Mouse (Mus musculus): ENCODE data around the gene 1700017D01Rik. TPM values are rescaled to one million over a fixed set of nuclear protein-coding genes. Genes with fewer than 3 reads are reported as not detected.

The 1700017D01Rik gene
- polyA plus RNA-seq, 1 experiment: not detected

- Histone ChIP-seq H3K9me3 (replicated peaks; ENCODE audit: control insufficient read depth, insufficient read depth, low read length, poor library complexity, severe bottlenecking) (no peaks in the 10 kb centered on the region), H3K4me1 (ENCODE audit: control insufficient read depth, insufficient read depth, low read length) (no peaks in the 10 kb centered on the region)
- TF ChIP-seq EP300 (IDR thresholded peaks at IDR 0.05; ENCODE audit: insufficient read depth, low read depth, low read length) (no peak), POLR2A (IDR thresholded peaks at IDR 0.05; ENCODE audit: insufficient read depth, low read length) (no peak), CTCF (IDR thresholded peaks at IDR 0.05; ENCODE audit: low read depth, low read length) (no peak)
These were observed 77.4 kb downstream of the 1700017D01Rik start for GRCm38 (mm10) chr19:11053277-11053676.

DNA sequence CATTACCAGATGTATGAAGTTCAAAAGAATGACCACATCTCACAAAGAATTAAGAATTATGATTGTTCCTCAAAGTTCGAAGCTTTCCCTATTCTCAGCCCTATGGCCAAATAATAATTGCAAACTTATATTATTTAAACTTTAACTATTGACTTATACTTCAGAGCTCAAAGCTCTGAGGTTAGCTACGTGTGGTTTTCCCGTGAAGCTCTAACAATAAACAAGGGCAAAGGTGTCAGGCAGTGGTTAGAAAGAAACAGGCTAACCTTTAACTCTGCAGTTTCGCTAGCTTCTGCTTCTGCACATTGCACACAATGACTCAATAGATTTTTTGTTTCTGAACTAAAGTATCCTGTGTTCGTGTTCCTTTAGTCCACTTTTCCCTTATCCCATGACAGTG is 77.8 kb downstream of the 1700017D01Rik start:
- Histone ChIP-seq H3K36me3 (ENCODE audit: control insufficient read depth, insufficient read depth, low read length, poor library complexity, severe bottlenecking) (no peaks in the 10 kb centered on the region), H3K4me3 (ENCODE audit: low read depth, low read length) (no peak overlapping the region), H3K9ac (ENCODE audit: low read depth, poor library complexity, severe bottlenecking) (no peak overlapping the region), H3K27ac (ENCODE audit: insufficient read depth, low read length) (no peak overlapping the region), H3K27me3 (ENCODE audit: control insufficient read depth, insufficient read depth, low read length, poor library complexity, severe bottlenecking) (no peaks in the 10 kb centered on the region), H3K9me3 (replicated peaks; ENCODE audit: control insufficient read depth, insufficient read depth, low read length, poor library complexity, severe bottlenecking) (no peaks in the 10 kb centered on the region), H3K4me1 (ENCODE audit: control insufficient read depth, insufficient read depth, low read length) (no peaks in the 10 kb centered on the region)
- TF ChIP-seq EP300 (IDR thresholded peaks at IDR 0.05; ENCODE audit: insufficient read depth, low read depth, low read length) (no peak), POLR2A (IDR thresholded peaks at IDR 0.05; ENCODE audit: insufficient read depth, low read length) (no peak), CTCF (IDR thresholded peaks at IDR 0.05; ENCODE audit: low read depth, low read length) (no peak)

More at GRCm38 (mm10) chr19:11053277-11053676, 77.4 kb downstream of the 1700017D01Rik start:
- Histone ChIP-seq H3K27me3 (ENCODE audit: control insufficient read depth, insufficient read depth, low read length, poor library complexity, severe bottlenecking) (no peaks in the 10 kb centered on the region), H3K9ac (ENCODE audit: low read depth, poor library complexity, severe bottlenecking) (no peak overlapping the region), H3K27ac (ENCODE audit: insufficient read depth, low read length) (no peak overlapping the region), H3K36me3 (ENCODE audit: control insufficient read depth, insufficient read depth, low read length, poor library complexity, severe bottlenecking) (no peaks in the 10 kb centered on the region), H3K4me3 (ENCODE audit: low read depth, low read length) (no peak overlapping the region)

DNA sequence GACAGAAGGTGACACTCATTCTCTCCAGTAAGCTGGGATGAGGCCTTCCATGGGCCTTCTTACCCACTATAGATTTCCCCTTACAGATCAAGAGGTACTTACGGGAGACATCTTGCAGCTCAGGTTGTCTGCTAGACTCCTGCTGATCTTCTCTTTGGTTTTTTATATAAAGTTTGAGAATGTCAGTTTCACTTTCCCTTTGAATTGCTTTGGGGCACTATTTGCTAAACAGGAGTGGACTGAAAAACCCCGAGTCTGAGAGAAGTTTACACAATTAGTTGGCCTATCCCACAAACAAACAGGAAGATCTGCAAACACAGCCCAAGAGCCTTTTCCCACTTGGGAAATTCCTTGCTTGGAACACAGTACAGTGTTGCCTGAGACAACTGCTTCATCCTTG is 80.4 kb downstream of the 1700017D01Rik start:
- Histone ChIP-seq H3K9ac (ENCODE audit: low read depth, poor library complexity, severe bottlenecking) (no peak overlapping the region), H3K4me1 (ENCODE audit: control insufficient read depth, insufficient read depth, low read length) (no peaks in the 10 kb centered on the region), H3K27me3 (ENCODE audit: control insufficient read depth, insufficient read depth, low read length, poor library complexity, severe bottlenecking) (no peaks in the 10 kb centered on the region; the same call in 1 of the 2 replicates), H3K4me3 (ENCODE audit: low read depth, low read length) (no peak overlapping the region), H3K36me3 (ENCODE audit: control insufficient read depth, insufficient read depth, low read length, poor library complexity, severe bottlenecking) (no peaks in the 10 kb centered on the region), H3K9me3 (replicated peaks; ENCODE audit: control insufficient read depth, insufficient read depth, low read length, poor library complexity, severe bottlenecking) (no peaks in the 10 kb centered on the region), H3K27ac (ENCODE audit: insufficient read depth, low read length) (no peak overlapping the region)
- TF ChIP-seq POLR2A (IDR thresholded peaks at IDR 0.05; ENCODE audit: insufficient read depth, low read length): no peak
- no peak for TF ChIP-seq EP300 (IDR thresholded peaks at IDR 0.05; ENCODE audit: insufficient read depth, low read depth, low read length)
- TF ChIP-seq CTCF (IDR thresholded peaks at IDR 0.05; ENCODE audit: low read depth, low read length): no peak

- TF ChIP-seq CTCF (IDR thresholded peaks at IDR 0.05; ENCODE audit: low read depth, low read length): no peak
- TF ChIP-seq POLR2A (IDR thresholded peaks at IDR 0.05; ENCODE audit: insufficient read depth, low read length): no peak
- no peak for TF ChIP-seq EP300 (IDR thresholded peaks at IDR 0.05; ENCODE audit: insufficient read depth, low read depth, low read length)
- Histone ChIP-seq H3K4me3 (ENCODE audit: low read depth, low read length) (no peak overlapping the region), H3K27ac (ENCODE audit: insufficient read depth, low read length) (no peak overlapping the region), H3K9me3 (replicated peaks; ENCODE audit: control insufficient read depth, insufficient read depth, low read length, poor library complexity, severe bottlenecking) (no peaks in the 10 kb centered on the region), H3K36me3 (ENCODE audit: control insufficient read depth, insufficient read depth, low read length, poor library complexity, severe bottlenecking) (no peaks in the 10 kb centered on the region), H3K27me3 (ENCODE audit: control insufficient read depth, insufficient read depth, low read length, poor library complexity, severe bottlenecking) (no peaks in the 10 kb centered on the region; the same call in 1 of the 2 replicates), H3K9ac (ENCODE audit: low read depth, poor library complexity, severe bottlenecking) (no peak overlapping the region), H3K4me1 (ENCODE audit: control insufficient read depth, insufficient read depth, low read length) (no peaks in the 10 kb centered on the region)
These were observed 81.2 kb downstream of the 1700017D01Rik start for GRCm38 (mm10) chr19:11049426-11049825.

DNA sequence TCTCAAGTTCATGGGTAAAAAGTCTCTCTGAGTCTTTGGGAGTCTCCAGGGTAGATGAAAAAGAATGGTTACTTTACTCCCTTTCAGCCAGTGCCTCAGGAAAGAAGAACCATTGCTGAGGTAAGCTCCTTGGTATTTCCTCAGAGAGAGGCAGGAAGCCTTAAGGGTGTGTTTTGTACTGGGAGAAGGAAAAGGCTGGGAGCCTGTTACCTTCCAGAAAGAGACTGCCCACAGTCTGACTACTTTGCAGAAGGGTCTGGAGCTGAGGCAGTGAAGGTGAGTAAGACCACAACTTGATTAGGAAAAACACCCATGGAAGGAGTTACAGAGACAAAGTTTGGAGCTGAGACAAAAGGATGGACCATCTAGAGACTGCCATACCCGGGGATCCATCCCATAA is 82.2 kb downstream of the 1700017D01Rik start:
- no peak overlapping the region for H3K4me3 ChIP-seq (ENCODE audit: low read depth, low read length)
- no peaks in the 10 kb centered on the region for H3K9me3 ChIP-seq (replicated peaks; ENCODE audit: control insufficient read depth, insufficient read depth, low read length, poor library complexity, severe bottlenecking)
- no peak overlapping the region for H3K27ac ChIP-seq (ENCODE audit: insufficient read depth, low read length)
- no peak for TF ChIP-seq EP300 (IDR thresholded peaks at IDR 0.05; ENCODE audit: insufficient read depth, low read depth, low read length)
- TF ChIP-seq CTCF (IDR thresholded peaks at IDR 0.05; ENCODE audit: low read depth, low read length): no peak
- no peak for TF ChIP-seq POLR2A (IDR thresholded peaks at IDR 0.05; ENCODE audit: insufficient read depth, low read length)
- no peak overlapping the region for H3K9ac ChIP-seq (ENCODE audit: low read depth, poor library complexity, severe bottlenecking)
- no peaks in the 10 kb centered on the region for H3K4me1 ChIP-seq (ENCODE audit: control insufficient read depth, insufficient read depth, low read length)
- no peaks in the 10 kb centered on the region for H3K36me3 ChIP-seq (ENCODE audit: control insufficient read depth, insufficient read depth, low read length, poor library complexity, severe bottlenecking)
- H3K27me3 ChIP-seq (ENCODE audit: control insufficient read depth, insufficient read depth, low read length, poor library complexity, severe bottlenecking): no peaks in the 10 kb centered on the region; the same call in 1 of the 2 replicates

- Histone ChIP-seq H3K27ac (ENCODE audit: insufficient read depth, low read length) (no peak overlapping the region), H3K9ac (ENCODE audit: low read depth, poor library complexity, severe bottlenecking) (no peak overlapping the region), H3K9me3 (replicated peaks; ENCODE audit: control insufficient read depth, insufficient read depth, low read length, poor library complexity, severe bottlenecking) (no peaks in the 10 kb centered on the region), H3K36me3 (ENCODE audit: control insufficient read depth, insufficient read depth, low read length, poor library complexity, severe bottlenecking) (no peaks in the 10 kb centered on the region), H3K27me3 (ENCODE audit: control insufficient read depth, insufficient read depth, low read length, poor library complexity, severe bottlenecking) (no peaks in the 10 kb centered on the region; the same call in 1 of the 2 replicates), H3K4me1 (ENCODE audit: control insufficient read depth, insufficient read depth, low read length) (no peaks in the 10 kb centered on the region), H3K4me3 (ENCODE audit: low read depth, low read length) (no peak overlapping the region)
- TF ChIP-seq CTCF (IDR thresholded peaks at IDR 0.05; ENCODE audit: low read depth, low read length) (no peak), EP300 (IDR thresholded peaks at IDR 0.05; ENCODE audit: insufficient read depth, low read depth, low read length) (no peak), POLR2A (IDR thresholded peaks at IDR 0.05; ENCODE audit: insufficient read depth, low read length) (no peak)
These were observed 82.7 kb downstream of the 1700017D01Rik start for GRCm38 (mm10) chr19:11048009-11048408.

Other genes starting within 250 kb of the 1700017D01Rik start
- gene Tmem109, start 248.9 kb downstream of the 1700017D01Rik start, polyA plus RNA-seq (2011; ENCODE audit: insufficient read depth, insufficient read length, low read depth, missing spikeins): 16.3 and 20.1 TPM in 2 replicates
- 131 and 148 TPM in 2 replicates for gene Prpf19, start 235.6 kb downstream of the 1700017D01Rik start, polyA plus RNA-seq (2011; ENCODE audit: insufficient read depth, insufficient read length, low read depth, missing spikeins)
- not detected in 2 replicates for gene Zp1, start 210.2 kb downstream of the 1700017D01Rik start, polyA plus RNA-seq (2011; ENCODE audit: insufficient read depth, insufficient read length, low read depth, missing spikeins)
- gene Ptgdr2, start 193.7 kb downstream of the 1700017D01Rik start, polyA plus RNA-seq (2011; ENCODE audit: insufficient read depth, insufficient read length, low read depth, missing spikeins): not detected in 2 replicates
- 16.9 and 17.8 TPM in 2 replicates for gene Ccdc86, start 181.6 kb downstream of the 1700017D01Rik start, polyA plus RNA-seq (2011; ENCODE audit: insufficient read depth, insufficient read length, low read depth, missing spikeins)
- not detected in 2 replicates for gene Ms4a10, start 156.2 kb downstream of the 1700017D01Rik start, polyA plus RNA-seq (2011; ENCODE audit: insufficient read depth, insufficient read length, low read depth, missing spikeins)
- gene Ms4a15, start 137.6 kb downstream of the 1700017D01Rik start, polyA plus RNA-seq (2011; ENCODE audit: insufficient read depth, insufficient read length, low read depth, missing spikeins): not detected in 2 replicates
- gene Ms4a18, start 112.8 kb downstream of the 1700017D01Rik start, polyA plus RNA-seq (2011; ENCODE audit: insufficient read depth, insufficient read length, low read depth, missing spikeins): not detected in 2 replicates
- not detected in 2 replicates for gene Ms4a8a, start 49.8 kb downstream of the 1700017D01Rik start, polyA plus RNA-seq (2011; ENCODE audit: insufficient read depth, insufficient read length, low read depth, missing spikeins)
- gene 1700025F22Rik, start 34.4 kb upstream of the 1700017D01Rik start, polyA plus RNA-seq (2011; ENCODE audit: insufficient read depth, insufficient read length, low read depth, missing spikeins): not detected in 2 replicates
- gene Ms4a13, start 65.9 kb upstream of the 1700017D01Rik start, polyA plus RNA-seq (2011; ENCODE audit: insufficient read depth, insufficient read length, low read depth, missing spikeins): not detected in 2 replicates
- not detected in 2 replicates for gene Ms4a12, start 101.6 kb upstream of the 1700017D01Rik start, polyA plus RNA-seq (2011; ENCODE audit: insufficient read depth, insufficient read length, low read depth, missing spikeins)
- not detected in 2 replicates for gene Ms4a1, start 135.4 kb upstream of the 1700017D01Rik start, polyA plus RNA-seq (2011; ENCODE audit: insufficient read depth, insufficient read length, low read depth, missing spikeins)
- not detected in 2 replicates for gene Ms4a5, start 153.0 kb upstream of the 1700017D01Rik start, polyA plus RNA-seq (2011; ENCODE audit: insufficient read depth, insufficient read length, low read depth, missing spikeins)
- gene Ms4a14, start 183.6 kb upstream of the 1700017D01Rik start, polyA plus RNA-seq (2011; ENCODE audit: insufficient read depth, insufficient read length, low read depth, missing spikeins): not detected in 2 replicates
- gene Ms4a7, start 205.3 kb upstream of the 1700017D01Rik start, polyA plus RNA-seq (2011; ENCODE audit: insufficient read depth, insufficient read length, low read depth, missing spikeins): not detected in 2 replicates
- not detected in 2 replicates for gene Ms4a4a, start 244.6 kb upstream of the 1700017D01Rik start, polyA plus RNA-seq (2011; ENCODE audit: insufficient read depth, insufficient read length, low read depth, missing spikeins)